Mouse (Mus musculus): ENCODE measurements around the gene Inpp5a.

Inpp5a gene

GRCm38 (mm10) chr7:139369501-139370088 is 19.3 kb upstream of the Inpp5a start:
- no peak for DNase-seq (ENCODE audit: low read depth, low spot score)

DNA sequence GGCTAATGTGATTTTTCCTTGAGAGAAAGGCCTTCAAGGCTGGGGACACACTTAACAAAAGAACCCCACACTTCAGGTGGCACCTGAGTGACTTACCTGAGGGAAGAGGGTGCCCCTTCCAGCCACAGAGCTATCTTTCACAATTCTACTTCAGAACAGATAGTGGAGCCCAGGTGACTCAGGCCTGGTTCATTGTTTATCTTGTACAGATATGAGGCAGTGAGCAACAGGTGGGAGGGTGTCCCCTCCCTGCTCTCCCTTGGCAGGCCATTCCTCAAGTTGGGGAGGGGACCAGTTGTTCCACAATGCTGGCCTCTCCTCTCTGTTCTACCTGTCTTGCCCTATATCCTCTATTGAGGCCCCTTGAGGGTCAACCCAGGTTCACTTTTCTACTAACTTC is 17.5 kb upstream of the Inpp5a start:
- DNase-seq (ENCODE audit: low read depth, low spot score), result no peak

GRCm38 (mm10) chr7:139377381-139377780 is 11.5 kb upstream of the Inpp5a start:
- DNase-seq (ENCODE audit: low read depth, low spot score), result no peak

GRCm38 (mm10) chr7:139378355-139378754 is 10.6 kb upstream of the Inpp5a start:
- DNase-seq (ENCODE audit: low read depth, low spot score), result no peak

DNA sequence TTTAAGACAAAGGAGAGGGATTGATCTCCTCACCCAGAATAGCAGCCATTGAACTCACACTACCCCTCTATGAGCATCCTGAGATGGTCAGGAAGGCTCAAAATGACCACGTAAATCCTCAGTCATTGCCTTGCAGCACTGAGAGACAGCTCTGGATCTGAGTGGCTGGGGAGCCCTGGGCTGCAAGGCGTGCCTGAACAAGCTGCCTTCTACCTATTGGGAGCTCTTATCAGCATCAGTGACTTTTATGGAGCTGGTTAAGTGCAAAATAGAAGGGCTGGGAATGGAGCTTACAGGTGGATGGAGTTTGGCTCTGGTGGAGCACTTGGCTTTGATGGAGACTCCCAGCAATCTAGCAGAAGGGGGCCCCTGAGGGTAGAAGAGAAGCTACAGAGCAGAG is 9.2 kb upstream of the Inpp5a start:
- no peak for DNase-seq (ENCODE audit: low read depth, low spot score)

DNA sequence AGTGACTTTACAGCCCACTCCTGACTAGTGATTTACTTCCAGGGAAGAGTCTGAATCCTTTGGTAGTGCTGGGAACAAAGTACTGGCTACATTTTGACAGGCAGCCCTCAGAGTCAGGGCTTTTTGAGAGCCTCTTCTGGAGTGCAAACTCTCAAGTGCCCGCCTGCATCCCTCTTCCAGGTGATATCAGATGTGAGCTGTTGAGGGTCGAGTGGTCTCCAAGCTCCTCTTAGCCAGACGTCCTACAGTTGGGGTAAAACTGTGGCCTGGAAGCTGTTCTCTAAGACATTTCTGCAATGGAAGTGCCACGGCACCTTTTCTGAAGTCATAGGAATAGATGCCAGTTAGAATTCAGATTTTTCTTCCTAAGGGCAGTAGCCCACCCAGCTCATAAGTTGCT is 8.7 kb upstream of the Inpp5a start:
- DNase-seq (ENCODE audit: low read depth, low spot score), result no peak

GRCm38 (mm10) chr7:139381877-139382276 is 7.0 kb upstream of the Inpp5a start:
- no peak for DNase-seq (ENCODE audit: low read depth, low spot score)

- no peak for DNase-seq (ENCODE audit: low read depth, low spot score)
These were observed 6.1 kb upstream of the Inpp5a start for GRCm38 (mm10) chr7:139382796-139383195.

DNA sequence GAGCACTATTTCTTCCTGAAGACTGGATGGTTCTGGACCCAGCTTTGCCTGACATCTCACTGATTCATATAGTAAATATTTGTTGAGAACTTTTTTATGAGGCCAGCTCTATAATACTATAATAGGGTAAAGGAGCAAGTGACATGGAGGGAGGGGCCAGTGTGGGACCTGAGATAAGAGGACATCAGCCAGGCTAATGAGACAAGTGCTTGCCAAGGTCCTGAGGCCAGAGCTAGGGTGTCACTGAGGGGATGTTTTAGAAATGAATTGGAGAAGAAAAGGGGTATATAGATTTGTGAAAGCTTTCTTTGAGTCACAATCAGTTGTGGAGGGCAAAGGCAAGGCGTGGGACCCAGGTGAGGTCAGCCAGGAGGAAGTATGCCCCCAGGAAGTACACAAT is 4.4 kb upstream of the Inpp5a start:
- DNase-seq (ENCODE audit: low read depth, low spot score), result no peak

DNA sequence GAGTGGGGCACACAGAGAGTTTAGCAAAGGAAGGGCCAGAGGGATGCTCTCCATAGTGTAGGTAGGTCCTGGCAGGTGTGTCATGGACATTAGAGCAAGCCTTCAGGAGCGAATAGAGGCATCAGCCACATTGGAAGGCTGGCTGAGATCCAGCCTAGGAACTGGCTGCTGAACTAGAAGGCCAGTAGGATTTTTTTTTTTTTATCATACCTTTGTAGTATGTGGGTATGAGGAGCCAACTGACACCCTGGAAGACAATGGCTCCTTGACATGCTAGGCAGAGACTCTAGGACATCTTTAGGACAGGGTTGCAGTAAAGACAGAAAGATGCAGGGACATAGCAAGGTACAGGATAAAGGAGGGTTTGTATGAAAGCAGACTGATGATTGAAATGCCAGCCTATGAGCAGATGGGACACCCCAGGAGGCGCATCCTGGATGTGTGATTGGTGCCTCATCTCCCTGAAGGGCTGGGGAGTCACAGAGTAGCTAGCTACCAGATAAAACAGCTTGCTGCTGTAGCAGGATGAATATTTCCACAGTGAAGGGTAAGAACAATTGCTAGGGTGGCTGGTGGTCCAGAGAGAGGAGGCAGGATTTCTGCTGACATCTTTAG is 3.9 kb upstream of the Inpp5a start:
- DNase-seq (ENCODE audit: low read depth, low spot score), result no peak

- no peak for DNase-seq (ENCODE audit: low read depth, low spot score)
These were observed 1.8 kb upstream of the Inpp5a start for GRCm38 (mm10) chr7:139386933-139387690.

GRCm38 (mm10) chr7:139387921-139388669 is 814 bp upstream of the Inpp5a start:
- no peak for DNase-seq (ENCODE audit: low read depth, low spot score)

- DNase-seq (ENCODE audit: low read depth, low spot score), result no peak
These were observed 378 bp downstream of the Inpp5a start for GRCm38 (mm10) chr7:139389213-139389761.

- DNase-seq (ENCODE audit: low read depth, low spot score), result no peak
These were observed 1.5 kb downstream of the Inpp5a start for GRCm38 (mm10) chr7:139390380-139390779.

DNA sequence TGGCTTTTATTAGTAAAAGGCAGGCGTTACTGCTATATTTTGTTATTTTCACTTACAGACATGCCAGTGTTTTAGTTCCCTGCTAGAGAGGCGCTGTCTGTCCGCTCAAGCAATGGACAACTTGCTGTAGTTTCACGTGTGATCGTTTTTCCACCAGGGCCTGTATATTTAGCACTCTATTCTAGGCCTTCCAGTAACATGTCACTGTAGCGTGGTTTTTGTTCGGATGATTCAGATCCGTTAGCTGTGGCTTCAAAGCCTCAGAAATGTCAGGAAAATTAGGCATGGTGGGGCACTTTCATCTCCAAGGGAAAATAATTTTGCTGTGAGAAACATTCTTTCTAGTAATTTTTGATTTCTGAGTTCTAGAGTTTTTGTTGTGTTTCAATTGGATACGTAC is 2.0 kb downstream of the Inpp5a start:
- no peak for DNase-seq (ENCODE audit: low read depth, low spot score)

DNA sequence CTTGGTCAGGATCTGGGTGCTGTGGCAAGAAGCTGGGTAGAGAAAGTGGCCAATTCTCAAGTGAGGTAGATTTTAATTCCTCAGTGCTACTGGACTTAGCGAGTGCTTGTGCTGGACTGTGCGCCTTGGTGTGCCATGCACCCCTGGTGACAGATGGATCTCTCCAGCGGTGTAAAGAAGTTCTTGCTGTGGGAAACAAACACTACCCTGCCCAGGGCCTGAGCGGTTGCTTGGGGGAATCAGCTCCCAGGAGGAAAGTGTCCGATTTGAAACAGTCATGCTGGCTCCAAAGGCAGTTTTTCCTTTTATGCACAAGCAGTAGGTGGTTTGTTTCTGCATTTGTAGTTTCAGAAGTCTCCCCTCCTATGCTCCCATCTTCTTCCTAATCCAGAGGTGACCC is 2.8 kb downstream of the Inpp5a start:
- DNase-seq (ENCODE audit: low read depth, low spot score), result no peak

DNA sequence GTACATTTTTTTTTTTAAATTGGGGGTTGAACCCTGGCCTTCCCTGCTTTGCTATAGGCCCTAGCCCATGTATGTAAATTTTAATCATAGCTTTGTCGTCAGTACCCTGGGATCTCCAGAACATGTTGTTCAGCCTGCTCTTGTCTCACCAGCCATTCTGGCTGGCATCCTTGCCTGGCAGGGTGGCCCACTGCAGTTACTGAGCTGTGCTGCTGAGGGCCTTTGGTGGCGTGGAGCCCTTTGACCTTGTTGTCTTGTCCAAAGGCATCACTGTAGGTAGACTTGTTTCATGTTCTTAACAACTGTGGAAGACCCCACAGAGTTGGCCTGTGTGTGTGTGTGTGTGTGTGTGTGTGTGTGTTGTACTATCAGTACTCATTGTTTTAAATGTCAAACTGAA is 3.2 kb downstream of the Inpp5a start:
- DNase-seq (ENCODE audit: low read depth, low spot score), result no peak

DNA sequence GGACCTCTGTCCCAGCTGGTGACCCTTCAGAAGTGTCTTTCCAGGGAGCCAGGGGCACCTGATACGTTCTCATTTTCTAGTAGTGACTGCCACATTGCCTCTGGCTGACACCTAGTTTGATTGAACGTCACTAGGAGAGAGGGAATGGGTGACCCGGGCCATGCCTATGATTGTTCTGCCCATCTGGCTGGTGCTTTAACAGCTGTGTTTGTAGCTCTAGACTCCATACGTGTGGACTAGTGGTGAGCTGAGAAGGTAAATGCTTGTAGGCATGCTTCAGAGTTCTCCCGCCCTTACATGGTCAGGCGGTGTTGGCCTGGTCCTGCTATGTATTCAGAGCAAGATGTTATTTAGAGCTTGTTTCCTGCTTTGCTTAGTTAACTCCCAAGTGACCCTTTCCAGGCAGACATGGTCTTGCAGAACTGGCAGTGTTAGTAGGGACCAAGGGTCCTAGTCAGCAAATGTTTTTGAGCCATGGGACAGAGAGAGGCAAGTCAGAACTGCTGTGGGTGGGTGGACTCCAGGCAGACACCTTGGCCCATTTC is 3.9 kb downstream of the Inpp5a start:
- DNase-seq (ENCODE audit: low read depth, low spot score), result no peak

DNA sequence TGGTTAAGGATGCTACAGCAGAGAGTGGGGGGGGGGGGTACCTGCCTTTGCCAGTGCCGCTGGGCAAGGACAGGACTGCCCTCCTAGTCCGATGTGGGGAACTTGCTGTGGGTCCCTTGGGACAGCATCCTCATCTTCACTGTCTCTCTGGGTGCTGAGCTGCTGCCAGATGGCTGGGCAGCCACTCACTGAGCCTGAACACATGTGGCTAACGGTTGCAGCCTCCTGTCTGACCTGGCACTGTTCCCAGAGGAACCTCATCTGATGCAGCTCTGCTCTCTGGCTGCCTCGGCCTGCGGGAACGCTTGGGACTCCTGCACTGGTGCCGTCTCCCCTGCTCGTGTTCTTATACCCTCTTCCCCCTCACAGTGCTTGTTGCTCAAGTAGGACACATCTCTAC is 8.6 kb downstream of the Inpp5a start:
- DNase-seq (ENCODE audit: low read depth, low spot score), result no peak

DNA sequence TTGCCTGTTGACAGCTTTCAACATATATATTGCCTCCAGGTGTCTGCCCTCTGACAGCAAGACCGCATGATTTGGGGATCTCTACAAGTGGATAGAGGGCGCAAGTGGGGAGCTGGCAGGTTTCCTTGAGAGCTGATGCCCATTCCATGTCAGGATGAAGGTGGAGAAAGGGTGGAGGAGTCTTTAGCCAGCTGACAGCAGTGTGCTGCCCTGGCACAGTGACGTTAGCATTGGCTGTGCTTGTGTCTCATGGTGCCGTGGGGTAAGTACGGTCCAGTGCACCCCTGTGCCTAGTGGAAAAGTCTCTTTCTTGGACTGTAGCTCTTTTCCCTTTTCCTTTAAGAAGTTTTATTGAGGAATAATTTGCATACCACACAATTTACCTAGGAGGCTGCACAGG is 9.2 kb downstream of the Inpp5a start:
- DNase-seq (ENCODE audit: low read depth, low spot score), result no peak

GRCm38 (mm10) chr7:139398530-139399021 is 9.7 kb downstream of the Inpp5a start:
- DNase-seq (ENCODE audit: low read depth, low spot score), result no peak

GRCm38 (mm10) chr7:139399572-139399971 is 10.7 kb downstream of the Inpp5a start:
- DNase-seq (ENCODE audit: low read depth, low spot score), result no peak

Measured in CD4-positive helper T cell, adult 2 months (primary cell).